Mouse (Mus musculus) lung, adult 2 months (tissue): ENCODE results near the gene Nmt1. TPM values are rescaled to one million over a fixed set of nuclear protein-coding genes. Genes with fewer than 3 reads are reported as not detected.

Experiments
- DNase-seq: peaks from one replicate; pipeline ENCODE4 v3.0.0; 2022
- H3K4me1 ChIP-seq: fragments of 200-500 bp; 2 replicates; pipeline ENCODE4 v1.6.1; 2011; ENCODE audit warnings: low read length; ENCODE audit not compliant: control insufficient read depth, insufficient read depth
- H3K4me3 ChIP-seq: fragments of 200-500 bp; replicated peaks from 2 replicates; pipeline ENCODE3; 2011; ENCODE audit warnings: low read depth, mild to moderate bottlenecking, control low read depth, low read length; ENCODE audit errors: extremely low read depth
- CTCF ChIP-seq: fragments of 200-500 bp; IDR thresholded peaks from 2 replicates; pipeline ENCODE4 v1.5.1; 2011; ENCODE audit warnings: mild to moderate bottlenecking, low read length, control low read depth; ENCODE audit not compliant: insufficient read depth
- POLR2A ChIP-seq: fragments of 200-500 bp; IDR thresholded peaks from 2 replicates; pipeline ENCODE4 v1.6.1; 2011; ENCODE audit warnings: low read depth, mild to moderate bottlenecking, control low read depth, low read length, borderline replicate concordance; ENCODE audit errors: extremely low read depth
- WGBS: fragments of 180-500 bp; shearing (Covaris S2); methylation state at CpG from one replicate; pipeline ENCODE4 v1.1.7; 2018; 5-methylcytosine and 5-hydroxymethylcytosine counted together
- polyA plus RNA-seq: library from polyadenylated mRNA; depleted of rRNA; stranded (reverse); fragments of >200 nt; gene quantifications from 2 replicates; pipeline ENCODE4 v1.2.3, GENCODE M21; 2012

Gene Nmt1
- polyA plus RNA-seq, 1 experiment = 32.2 TPM

DNA sequence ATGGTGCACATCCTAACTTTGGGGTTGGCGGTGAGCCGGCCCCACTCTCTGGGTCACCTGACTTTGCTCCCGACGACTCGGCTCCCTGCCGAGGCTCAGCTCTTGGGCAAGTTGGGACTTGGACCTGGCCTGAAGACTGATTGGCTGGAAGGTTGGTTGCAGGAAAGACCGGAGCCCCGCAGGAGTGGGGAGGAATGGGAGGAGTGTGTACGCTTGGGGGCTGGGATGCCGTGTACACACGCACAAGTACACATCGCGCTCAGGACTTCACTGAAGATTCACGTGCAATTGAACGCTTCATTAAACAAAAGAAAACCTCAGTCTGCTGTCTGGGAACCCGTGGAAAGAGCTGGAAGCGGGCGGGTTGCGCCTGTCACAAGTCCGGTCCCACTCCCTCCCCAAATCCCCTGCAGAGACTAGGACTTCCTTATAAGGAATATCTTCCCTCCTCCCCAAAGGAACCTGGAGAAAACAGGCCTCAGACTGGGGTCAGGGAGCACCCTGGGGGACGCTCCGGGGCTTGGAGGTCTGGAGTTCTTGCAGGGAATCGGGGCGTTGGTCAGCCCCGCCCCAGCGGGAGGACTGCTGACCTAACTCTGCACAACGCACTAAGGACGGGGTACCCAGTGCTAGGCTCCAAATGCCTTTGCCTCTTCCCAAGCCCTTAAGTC, 84.0 kb downstream of the Nmt1 start:
- H3K4me3 ChIP-seq = peak overlapping the region; percentile 53
- TF ChIP-seq CTCF = no peak
- TF ChIP-seq POLR2A = peak; percentile 40; the same call in 1 of the 2 replicates
- peak; percentile 79 for DNase-seq
- H3K4me1 ChIP-seq = no peaks in the 10 kb centered on the region; the same call in 1 of the 2 replicates
- 8% methylated on average over 28 of the region's 28 CpGs for WGBS

DNA sequence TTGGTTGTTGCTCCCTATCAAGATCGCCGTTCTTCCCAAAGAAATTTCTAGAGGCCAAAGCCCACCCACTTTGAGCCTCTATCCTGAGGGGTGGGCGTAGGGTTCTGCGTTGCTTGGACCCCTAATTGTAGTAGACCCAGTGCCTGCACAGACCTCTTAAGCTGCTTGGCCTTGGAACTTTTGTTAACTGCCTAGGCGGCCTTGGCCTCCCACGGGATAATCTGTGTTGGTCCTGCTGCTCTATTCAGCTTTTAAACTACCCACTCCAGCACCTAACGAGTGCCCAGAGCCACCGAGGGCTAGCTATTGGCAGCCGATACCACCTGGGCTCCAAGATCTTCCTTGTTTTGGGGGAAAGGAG, 84.5 kb downstream of the Nmt1 start:
- 30% methylated on average over 9 of the region's 9 CpGs for WGBS
- Histone ChIP-seq H3K4me3 (no peak overlapping the region), H3K4me1 (no peaks in the 10 kb centered on the region; the same call in 1 of the 2 replicates)
- TF ChIP-seq POLR2A = no peak
- TF ChIP-seq CTCF = no peak
- DNase-seq = no peak

DNA sequence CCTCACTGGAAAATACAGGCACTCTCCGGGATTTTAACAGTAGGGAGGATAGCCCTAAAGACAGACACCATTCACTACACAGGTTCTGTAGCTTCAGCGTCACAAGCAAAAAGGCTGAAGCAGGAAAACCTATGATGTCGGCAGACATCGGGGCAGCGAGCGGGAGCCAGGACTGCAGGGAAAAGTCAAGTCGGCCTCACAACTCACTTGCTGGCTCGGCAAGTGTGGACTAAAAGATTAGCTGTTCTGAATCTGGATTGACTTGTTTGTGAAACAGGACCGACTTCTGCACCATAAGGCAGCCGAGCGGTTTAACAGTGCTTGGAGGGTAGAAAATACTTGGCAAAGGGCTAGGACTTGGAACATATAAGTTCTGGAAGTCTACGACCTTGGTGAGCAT, 85.0 kb downstream of the Nmt1 start:
- DNase-seq = peak; percentile 19
- no peaks in the 10 kb centered on the region; the same call in 1 of the 2 replicates for H3K4me1 ChIP-seq
- H3K4me3 ChIP-seq = no peak overlapping the region
- WGBS = 55% methylated on average over 12 of the region's 12 CpGs
- no peak for TF ChIP-seq CTCF
- no peak for TF ChIP-seq POLR2A

DNA sequence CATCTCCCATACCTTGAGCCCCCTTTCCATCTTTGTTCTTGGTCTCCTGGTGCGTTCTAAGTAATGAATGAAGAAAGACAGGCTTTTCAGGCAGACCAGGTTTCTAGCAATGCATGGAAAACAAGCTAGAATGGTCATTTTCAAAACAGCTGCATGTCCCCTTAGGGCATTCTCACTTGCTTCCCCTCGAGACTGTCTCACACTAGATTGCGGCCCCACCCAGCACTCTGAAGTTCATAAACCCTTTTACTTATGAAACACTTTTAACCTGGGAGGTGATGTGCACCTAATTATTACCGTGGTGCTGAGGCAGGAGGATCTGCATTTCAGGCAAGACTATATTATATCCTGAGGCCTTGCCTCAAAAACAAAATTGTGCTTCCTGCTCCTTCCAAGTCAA, 85.8 kb downstream of the Nmt1 start:
- 72% methylated on average over 4 of the region's 4 CpGs for WGBS

DNA sequence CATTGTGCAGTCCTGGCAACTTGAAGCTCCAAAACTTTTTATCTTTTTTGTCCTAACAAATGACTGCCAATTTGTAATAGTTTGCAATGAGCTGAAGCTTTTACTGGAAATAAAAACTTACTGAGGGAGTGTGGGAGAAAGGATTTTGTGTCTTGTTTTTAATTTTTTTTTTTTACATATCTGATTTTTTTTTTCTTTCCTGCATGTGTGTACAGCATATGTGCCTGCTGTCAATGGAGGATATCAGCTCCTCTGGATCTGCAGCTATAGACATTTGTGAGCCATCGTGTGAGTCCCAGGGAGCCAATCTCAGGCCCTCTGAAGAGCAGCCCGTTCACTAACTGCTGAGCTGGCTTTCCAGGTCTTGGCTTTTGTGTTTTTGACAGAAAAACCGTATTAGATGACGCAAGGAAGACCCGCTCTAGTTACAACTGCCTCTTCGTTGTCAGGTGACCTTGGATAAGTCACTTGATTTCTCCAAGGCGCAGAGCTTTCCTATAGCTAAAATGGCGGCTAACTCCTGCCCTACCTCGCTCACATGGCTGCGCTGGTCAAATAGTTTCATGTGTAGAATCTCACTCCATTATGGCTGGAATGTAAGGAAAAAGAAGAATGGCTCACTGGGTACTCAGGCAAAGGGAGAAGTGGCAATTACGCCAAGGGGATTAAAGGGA, 86.4 kb downstream of the Nmt1 start:
- DNase-seq = no peak
- TF ChIP-seq POLR2A (no peak), CTCF (no peak)
- peak overlapping the region; percentile 99 for H3K4me3 ChIP-seq
- WGBS = 83% methylated on average over 11 of the region's 11 CpGs
- H3K4me1 ChIP-seq = peaks cover 3% of the 10 kb centered on the region; the same call in 1 of the 2 replicates

More for the DNA sequence above, 85.8 kb downstream of the Nmt1 start:
- DNase-seq = no peak
- peaks cover 3% of the 10 kb centered on the region; the same call in 1 of the 2 replicates for H3K4me1 ChIP-seq
- TF ChIP-seq POLR2A (no peak), CTCF (no peak)
- no peak overlapping the region for H3K4me3 ChIP-seq

DNA sequence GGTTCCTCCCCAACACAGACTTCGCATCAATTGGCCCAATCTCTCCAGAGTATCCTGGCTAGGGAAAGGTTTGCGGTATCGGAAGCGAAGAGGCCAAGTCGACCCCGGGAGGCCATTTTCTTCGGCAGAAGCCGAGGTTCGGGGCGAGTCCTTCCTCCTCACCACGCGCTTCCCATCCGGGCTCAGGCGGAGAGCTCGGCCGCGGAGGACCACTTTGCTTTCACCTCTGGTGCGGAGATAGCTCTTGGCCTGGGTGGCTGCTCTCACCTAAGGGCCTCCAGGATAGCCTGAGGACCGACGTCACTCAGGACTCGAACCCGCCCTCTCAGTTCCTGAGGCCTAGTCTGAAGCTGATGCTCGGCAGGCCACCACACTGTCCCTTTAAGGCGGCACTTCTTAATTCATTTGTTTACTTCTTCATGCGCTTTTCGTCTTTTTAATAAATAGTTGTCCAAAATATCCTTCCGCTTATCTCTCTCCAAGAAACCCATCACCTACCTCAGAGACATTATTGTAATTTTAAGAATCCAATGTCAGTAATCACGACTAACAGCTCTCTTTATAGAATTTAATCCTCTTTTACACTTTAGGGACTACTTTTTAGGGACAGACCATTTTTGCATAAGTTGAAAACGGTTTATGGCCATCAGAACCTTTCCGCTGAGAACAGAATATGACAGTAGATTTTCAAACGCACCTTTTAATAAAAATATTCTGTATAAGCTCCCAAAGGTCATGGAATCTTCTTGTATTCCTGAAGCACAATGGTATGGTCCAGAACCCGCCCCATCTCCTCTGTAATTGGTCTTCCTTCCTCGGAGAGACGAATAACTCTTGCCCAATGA, 87.4 kb downstream of the Nmt1 start:
- peak; percentile 84 for DNase-seq
- no peak for TF ChIP-seq CTCF
- peak; percentile 92; the same call in 1 of the 2 replicates for TF ChIP-seq POLR2A
- Histone ChIP-seq H3K4me3 (peak overlapping the region; percentile 99), H3K4me1 (peaks cover 3% of the 10 kb centered on the region; the same call in 1 of the 2 replicates)
- under 1% methylated on average over 34 of the region's 34 CpGs for WGBS

DNA sequence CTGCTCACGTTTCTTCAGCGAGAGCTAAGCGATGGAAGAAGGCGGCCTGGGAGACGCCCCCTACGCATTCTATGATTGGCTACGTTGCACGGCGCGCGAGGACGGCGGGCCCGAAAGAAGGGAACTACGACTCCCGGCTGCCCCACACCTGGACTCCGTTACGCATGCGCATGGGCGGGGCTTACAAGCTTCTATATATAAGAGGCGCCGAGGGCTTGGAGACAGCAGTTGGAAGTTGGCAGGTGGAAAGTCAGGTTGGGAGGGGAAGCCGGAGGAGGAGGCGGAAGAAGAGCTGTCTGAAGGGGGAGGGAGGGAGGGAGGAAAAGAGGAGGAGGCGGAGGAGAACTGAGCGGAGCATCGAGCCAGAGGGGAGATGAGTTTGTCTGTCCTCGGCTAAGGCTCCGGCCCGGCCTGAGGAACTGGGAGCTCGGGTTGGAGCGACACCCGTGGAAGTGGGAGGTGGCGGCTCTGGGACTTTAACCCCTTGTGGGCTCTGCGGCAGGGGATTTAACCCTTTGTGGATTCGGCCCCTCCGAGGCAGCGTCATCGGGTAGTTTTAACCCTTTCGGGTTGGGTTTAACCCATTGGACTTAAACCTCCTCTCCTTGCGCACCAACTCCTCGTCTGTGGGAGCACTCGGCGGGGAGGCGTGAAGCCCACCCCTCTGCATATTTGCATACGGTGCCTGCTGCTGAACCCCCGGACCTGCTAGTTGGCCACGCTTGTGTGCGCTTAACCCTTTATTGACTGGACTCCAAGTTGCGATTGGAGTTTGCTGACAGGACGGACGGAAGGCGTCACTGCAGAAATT, 88.2 kb downstream of the Nmt1 start, which contains the start of gene Hexim1:
Hexim1 (plus strand) TSS at position 224 of the 811 bp plus-strand sequence.
- TF ChIP-seq POLR2A (peak; percentile 99), CTCF (no peak)
- peak within 1 kb of the TSS; percentile 99 for H3K4me3 ChIP-seq
- H3K4me1 ChIP-seq = peaks cover 3% of the 10 kb centered on the region; the same call in 1 of the 2 replicates
- under 1% methylated on average over 52 of the region's 53 CpGs for WGBS
- DNase-seq = peak; percentile 100

DNA sequence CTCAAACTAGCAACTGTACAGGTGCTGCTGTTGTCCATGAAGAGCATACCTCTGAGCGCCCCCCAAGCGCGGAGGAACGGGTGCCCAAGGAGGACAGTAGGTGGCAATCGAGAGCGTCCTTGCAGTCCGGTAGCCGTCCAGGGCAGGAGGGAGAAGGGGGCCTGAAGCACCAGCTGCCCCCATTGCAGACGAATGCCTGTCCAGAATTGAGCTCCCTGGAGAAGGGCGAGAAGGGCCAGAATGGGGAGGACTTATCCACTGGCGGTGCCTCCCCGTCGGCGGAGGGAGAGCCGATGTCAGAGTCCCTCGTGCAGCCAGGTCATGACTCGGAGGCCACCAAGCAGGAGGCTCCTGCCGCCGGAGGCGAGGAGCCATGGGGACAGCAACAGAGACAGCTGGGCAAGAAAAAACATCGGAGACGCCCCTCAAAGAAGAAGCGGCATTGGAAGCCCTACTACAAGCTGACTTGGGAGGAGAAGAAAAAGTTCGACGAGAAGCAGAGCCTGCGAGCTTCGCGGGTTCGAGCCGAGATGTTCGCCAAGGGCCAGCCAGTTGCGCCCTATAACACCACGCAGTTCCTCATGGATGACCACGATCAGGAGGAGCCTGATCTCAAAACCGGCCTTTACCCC, 89.1 kb downstream of the Nmt1 start:
- peak overlapping the region; percentile 86 for H3K4me3 ChIP-seq
- WGBS = under 1% methylated on average over 35 of the region's 35 CpGs
- peaks cover 3% of the 10 kb centered on the region; the same call in 1 of the 2 replicates for H3K4me1 ChIP-seq
- DNase-seq = peak; percentile 83
- peak; percentile 68 for TF ChIP-seq CTCF
- TF ChIP-seq POLR2A = peak; percentile 20; the same call in 1 of the 2 replicates
